In the genomic region with DNA sequence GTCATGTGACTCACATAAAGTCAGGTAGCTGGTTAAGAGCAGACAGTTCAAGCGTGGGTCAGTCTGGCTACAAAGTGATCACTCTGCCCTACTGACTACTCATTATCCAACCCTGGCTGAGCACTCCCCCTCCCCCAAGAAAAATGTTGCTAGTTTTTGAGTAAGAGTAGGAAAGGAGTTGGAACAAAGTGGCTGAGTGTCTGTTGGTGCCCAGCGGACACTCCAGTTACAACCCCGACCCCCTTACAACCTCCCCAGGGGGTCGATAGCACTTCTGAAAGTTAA, we compare ENCODE assay signal across 22 mouse cellular contexts. TPM values are rescaled to one million over a fixed set of nuclear protein-coding genes. Genes with fewer than 3 reads are reported as not detected.
A peak's percentile ranks its signal among the peaks of the same experiment; 100 is the strongest.
DNase-seq lines count a peak whose midpoint lies in the region; ATAC-seq and TF ChIP-seq lines count a peak whose summit lies in the region.
"Had no signal": no experiment of that assay in that cellular context is flagged by ENCODE, and none has a peak within 500 bp of the region (broad histone marks: within the 10 kb centered on the region; RNA-seq: fewer than 3 reads in every experiment).

No protein-coding gene starts in this region.

- no peak for TF ChIP-seq EP300 in MEL (IDR thresholded peaks at IDR 0.05; ENCODE audit: low read depth in 1 of 2, low read length in 2 of 2)

- peak; percentile 79 for DNase-seq in heart, adult 11 months
- DNase-seq in heart, adult 9 months (ENCODE audit: low spot score in 2 of 2): no peak
- DNase-seq in MEL (ENCODE audit: low read depth, low spot score): no peak
- peak; percentile 85 for DNase-seq in kidney, adult 11 months
- peak; percentile 72 for DNase-seq in kidney, postnatal 0 days (ENCODE audit: low spot score)
- no peak for DNase-seq in thymus, postnatal 0 days (ENCODE audit: low spot score)
- DNase-seq: cerebellum, postnatal 36 days; thymus, adult 2 months had no signal

- peak; percentile 86 for ATAC-seq in kidney, postnatal 0 days (replicated peaks; ENCODE audit: low FRiP score, low read depth)
- ATAC-seq in monocyte, adult 5-6 weeks (replicated peaks; ENCODE audit: insufficient number of reproducible peaks, low FRiP score, low TSS enrichment, poor library complexity, severe bottlenecking): no peak
- no peak for ATAC-seq in CD4-positive, CD25-positive, alpha-beta regulatory T cell, adult 4 months
- ATAC-seq: forebrain, embryonic 14.5 days; hindbrain, postnatal 0 days had no signal

- TF ChIP-seq CTCF in MEL (IDR thresholded peaks at IDR 0.05 in 2 of 3, conservative IDR thresholded peaks at IDR 0.05 in 1 of 3; ENCODE audit: control insufficient read depth in 1 of 3, insufficient read depth in 1 of 3, low read depth in 2 of 3, low read length in 3 of 3, poor library complexity in 1 of 3, severe bottlenecking in 1 of 3): no peak
- no peak for TF ChIP-seq CTCF in kidney, postnatal 0 days (IDR thresholded peaks at IDR 0.05; ENCODE audit: low read depth)

- TF ChIP-seq RAD21 in MEL (IDR thresholded peaks at IDR 0.05; ENCODE audit: low read depth, low read length): no peak

- peaks cover 0 to 9% of the 10 kb centered on the region in 2 experiments; a peak in 2 of 4 replicates for H3K36me3 ChIP-seq in MEL (ENCODE audit: control insufficient read depth in 1 of 2, insufficient read depth in 2 of 2, low read length in 2 of 2)
- peaks cover 4% of the 10 kb centered on the region; the same call in 1 of the 2 replicates for H3K36me3 ChIP-seq in kidney, postnatal 0 days (ENCODE audit: insufficient read depth, low read length)
- H3K36me3 ChIP-seq: heart, embryonic 12.5 days; limb, embryonic 13.5 days; liver, embryonic 15.5 days had no signal

- peak overlapping the region; percentile 23 for H3K4me2 ChIP-seq in kidney, postnatal 0 days (ENCODE audit: low read length)
- H3K4me2 ChIP-seq: heart, embryonic 12.5 days; limb, embryonic 13.5 days; liver, embryonic 15.5 days had no signal

- 20% methylated on average over 4 of the region's 4 CpGs for WGBS in kidney, postnatal 0 days

- no peak for TF ChIP-seq POLR2A in MEL (IDR thresholded peaks at IDR 0.05; ENCODE audit: control insufficient read depth in 1 of 2, insufficient read depth in 1 of 2, low read depth in 1 of 2, low read length in 2 of 2, poor library complexity in 1 of 2)

- peaks cover 0 to 21% of the 10 kb centered on the region in 2 experiments; a peak in 3 of 4 replicates for H3K4me1 ChIP-seq in MEL (ENCODE audit: control insufficient read depth in 1 of 2, insufficient read depth in 2 of 2, low read length in 2 of 2)
- peaks cover 24% of the 10 kb centered on the region for H3K4me1 ChIP-seq in kidney, postnatal 0 days (replicated peaks; ENCODE audit: insufficient read depth, low read length)
- H3K4me1 ChIP-seq: midbrain, embryonic 10.5 days had no signal

- no peaks in the 10 kb centered on the region for H3K27me3 ChIP-seq in MEL (ENCODE audit: control insufficient read depth in 1 of 2, insufficient read depth in 2 of 2, low read length in 2 of 2)
- H3K27me3 ChIP-seq in kidney, postnatal 0 days (ENCODE audit: insufficient read depth, low read length): no peaks in the 10 kb centered on the region
- H3K27me3 ChIP-seq: heart, embryonic 12.5 days; limb, embryonic 13.5 days; liver, embryonic 15.5 days had no signal

- H3K4me3 ChIP-seq in MEL (ENCODE audit: control insufficient read depth in 1 of 2, insufficient read depth in 1 of 2, low read depth in 2 of 2, low read length in 2 of 2): no peak overlapping the region
- no peak overlapping the region for H3K4me3 ChIP-seq in kidney, postnatal 0 days (replicated peaks; ENCODE audit: low read depth, low read length)
- H3K4me3 ChIP-seq: erythroblast, embryonic 14.5 days; heart, embryonic 12.5 days; limb, embryonic 13.5 days; liver, embryonic 15.5 days; midbrain, embryonic 10.5 days had no signal

- H3K79me2 ChIP-seq in MEL (ENCODE audit: control insufficient read depth, insufficient read depth, low read length, poor library complexity): no peaks in the 10 kb centered on the region

- no peak overlapping the region for H3K27ac ChIP-seq in MEL (ENCODE audit: control insufficient read depth, low read depth, low read length)
- H3K27ac ChIP-seq in kidney, postnatal 0 days: peak overlapping the region; percentile 81
- H3K27ac ChIP-seq: hindbrain, postnatal 0 days; limb, embryonic 13.5 days; liver, embryonic 15.5 days; midbrain, embryonic 10.5 days had no signal

- no peaks in the 10 kb centered on the region for H3K9me3 ChIP-seq in MEL (replicated peaks; ENCODE audit: insufficient read depth, low read length)
- no peaks in the 10 kb centered on the region for H3K9me3 ChIP-seq in kidney, postnatal 0 days (replicated peaks; ENCODE audit: low read length)
- H3K9me3 ChIP-seq: heart, embryonic 12.5 days; limb, embryonic 13.5 days; liver, embryonic 15.5 days; midbrain, embryonic 10.5 days had no signal

- no peak overlapping the region for H3K9ac ChIP-seq in MEL (ENCODE audit: control insufficient read depth, low read depth, low read length, poor library complexity, severe bottlenecking)
- no peak overlapping the region for H3K9ac ChIP-seq in kidney, postnatal 0 days (ENCODE audit: low read depth, low read length)
- H3K9ac ChIP-seq: heart, embryonic 12.5 days; limb, embryonic 13.5 days; liver, embryonic 15.5 days had no signal

TF ChIP-seq in MEL, 35 proteins besides CTCF, POLR2A, EP300 and RAD21:
- TF ChIP-seq USF1 (IDR thresholded peaks at IDR 0.05; ENCODE audit: low read depth, low read length) (peak; percentile 29; the same call in 1 of the 2 replicates), BHLHE40 (IDR thresholded peaks at IDR 0.05; ENCODE audit: borderline replicate concordance, low read depth, low read length) (no peak)

RNA-seq across cellular contexts. Expression of a gene that starts 37.2 kb away (rescaled TPM):
- not detected in 2 replicates for total RNA-seq in MEL (2012; rRNA removed)
- polyA plus RNA-seq in MEL (2012; ENCODE audit: insufficient read depth in 1 of 2, insufficient read length in 2 of 2, low read depth in 1 of 2, low replicate concordance in 2 of 2, missing spikeins in 1 of 2): not detected
- 83.6 and 90.6 TPM in 2 replicates for polyA plus RNA-seq in kidney, postnatal 0 days (2015; fragmentation: Nextera tagmentation; extraction: Ambion mirVana)
- total RNA-seq in monocyte, adult 5-6 weeks (2017): not detected in 3 replicates
- polyA plus RNA-seq in CD4-positive, CD25-positive, alpha-beta regulatory T cell, adult 4 months (2017; shearing (Covaris generic)): not detected
- polyA plus RNA-seq in thymus, postnatal 0 days (2015; fragmentation: Nextera tagmentation; extraction: Ambion mirVana): not detected in 2 replicates
- total RNA-seq: gastrocnemius, postnatal 4 days; heart, postnatal 25 days; hindbrain, postnatal 0 days; layer of hippocampus, adult 8-10 months; left cerebral cortex, adult 8-10 months had no signal
- polyA plus RNA-seq: embryonic facial prominence, embryonic 11.5 days; erythroblast, embryonic 14.5 days; forebrain, embryonic 14.5 days; heart, embryonic 12.5 days; hindbrain, postnatal 0 days; limb, embryonic 13.5 days; liver, embryonic 15.5 days; midbrain, embryonic 10.5 days; thymus, adult 2 months had no signal

RNA-seq across cellular contexts. Expression of a gene that starts 37.5 kb away (rescaled TPM):
- 0.03 and 0.04 TPM in 2 replicates for total RNA-seq in MEL (2012; rRNA removed)
- not detected for polyA plus RNA-seq in MEL (2012; ENCODE audit: insufficient read depth in 1 of 2, insufficient read length in 2 of 2, low read depth in 1 of 2, low replicate concordance in 2 of 2, missing spikeins in 1 of 2)
- 19.0 and 19.6 TPM in 2 replicates for polyA plus RNA-seq in kidney, postnatal 0 days (2015; fragmentation: Nextera tagmentation; extraction: Ambion mirVana)
- not detected in 3 replicates for total RNA-seq in monocyte, adult 5-6 weeks (2017)
- not detected for polyA plus RNA-seq in CD4-positive, CD25-positive, alpha-beta regulatory T cell, adult 4 months (2017; shearing (Covaris generic))
- polyA plus RNA-seq in thymus, postnatal 0 days (2015; fragmentation: Nextera tagmentation; extraction: Ambion mirVana): 1.3 and 1.4 TPM in 2 replicates
- polyA plus RNA-seq: erythroblast, embryonic 14.5 days had no signal

Comparison
In these comparisons a context has a peak if more than half of its experiments do, and no peak if none do; other contexts are left out.
1. DNase-seq: peak in heart, adult 11 months (single experiment), kidney, adult 11 months (single experiment) and kidney, postnatal 0 days (single experiment); none in heart, adult 9 months (0 of 2), MEL (single experiment) and thymus, postnatal 0 days (single experiment).
2. RNA of a gene that starts 37.2 kb away (polyA plus RNA-seq): 83.6 to 90.6 TPM in kidney, postnatal 0 days; not detected in MEL, not detected in CD4-positive, CD25-positive, alpha-beta regulatory T cell, adult 4 months and not detected in thymus, postnatal 0 days; every median in the first group is over 10 times any median in the second.